Mouse (Mus musculus) stomach, embryonic 16.5 days (tissue): ENCODE measurements at regions not wholly inside any gene's neighbourhood (a gene's known extent, or its start where the extent isn't known, plus 50 kb on each side); places are given as distances from the start of the nearest gene placed in this dataset.

ENCODE experiments used
- ATAC-seq: fragments of 200-750 bp; cut with Nextera tagmentation; 2 replicates; pipeline ENCODE4 v1.8.0; 2017; ENCODE audit warnings: moderate number of reproducible peaks, moderate TSS enrichment; ENCODE audit not compliant: insufficient read depth, low FRiP score
- H3K27ac ChIP-seq: fragments of 300-500 bp; sonication (generic); 2 replicates; pipeline ENCODE4 v1.5.1; 2014; ENCODE audit warnings: low read length
- H3K27me3 ChIP-seq: fragments of 300-500 bp; sonication (generic); 2 replicates; pipeline ENCODE4 v1.6.1; 2014; ENCODE audit warnings: low read length, control low read depth, mixed read lengths; ENCODE audit not compliant: control insufficient read depth, insufficient read depth
- H3K36me3 ChIP-seq: fragments of 300-500 bp; sonication (generic); 2 replicates; pipeline ENCODE4 v1.6.1; 2014; ENCODE audit warnings: low read length; ENCODE audit not compliant: control insufficient read depth, insufficient read depth
- H3K4me1 ChIP-seq: fragments of 300-500 bp; sonication (generic); 2 replicates; pipeline ENCODE4 v1.6.1; 2014; ENCODE audit warnings: low read length, control low read depth, mixed read lengths; ENCODE audit not compliant: control insufficient read depth, insufficient read depth
- H3K4me2 ChIP-seq: fragments of 300-500 bp; sonication (generic); 2 replicates; pipeline ENCODE4 v1.6.1; 2014; ENCODE audit warnings: low read depth, low read length, mixed read lengths
- H3K4me3 ChIP-seq: fragments of 300-500 bp; sonication (generic); replicated peaks from 2 replicates; pipeline ENCODE4 v1.5.1; 2014; ENCODE audit warnings: mild to moderate bottlenecking, low read length
- H3K9ac ChIP-seq: fragments of 300-500 bp; sonication (generic); 2 replicates; pipeline ENCODE4 v1.6.1; 2014; ENCODE audit warnings: low read length
- H3K9me3 ChIP-seq: fragments of 300-500 bp; sonication (generic); replicated peaks from 2 replicates; pipeline ENCODE4 v1.6.1; 2016; ENCODE audit warnings: low read length, control low read depth; ENCODE audit not compliant: control insufficient read depth
- WGBS: fragments of 180-500 bp; shearing (Covaris S2); extraction: QIAGEN DNeasy Blood & Tissue Kit; methylation state at CpG from one replicate; pipeline ENCODE4 v1.1.7; 2014; 5-methylcytosine and 5-hydroxymethylcytosine counted together

- no peaks in the 10 kb centered on the region for H3K27me3 ChIP-seq
- ATAC-seq = no peak
Measured at GRCm38 (mm10) chr5:53394560-53394959, 71.4 kb upstream of the Rbpj start.

GRCm38 (mm10) chr5:53398428-53399058 lies 67.4 kb upstream of the Rbpj start:
- H3K36me3 ChIP-seq = no peaks in the 10 kb centered on the region
- no peak for ATAC-seq
- WGBS = 87% methylated on average over 8 of the region's 8 CpGs
- H3K4me3 ChIP-seq = no peak overlapping the region
- no peak overlapping the region for H3K4me2 ChIP-seq
- H3K27me3 ChIP-seq = no peaks in the 10 kb centered on the region
- no peak overlapping the region for H3K9ac ChIP-seq
- no peaks in the 10 kb centered on the region for H3K9me3 ChIP-seq
- H3K4me1 ChIP-seq = no peaks in the 10 kb centered on the region
- no peak overlapping the region for H3K27ac ChIP-seq

More at GRCm38 (mm10) chr5:53394560-53394959, 71.4 kb upstream of the Rbpj start:
- no peaks in the 10 kb centered on the region for H3K4me1 ChIP-seq
- no peak overlapping the region for H3K27ac ChIP-seq
- WGBS = 85% methylated on average over 3 of the region's 3 CpGs
- no peaks in the 10 kb centered on the region for H3K36me3 ChIP-seq
- no peak overlapping the region for H3K4me2 ChIP-seq
- H3K9me3 ChIP-seq = no peaks in the 10 kb centered on the region
- no peak overlapping the region for H3K4me3 ChIP-seq
- no peak overlapping the region for H3K9ac ChIP-seq

- no peak overlapping the region for H3K27ac ChIP-seq
- no peaks in the 10 kb centered on the region for H3K27me3 ChIP-seq
- H3K4me3 ChIP-seq = no peak overlapping the region
- no peak overlapping the region for H3K4me2 ChIP-seq
- no peak for ATAC-seq
- 48% methylated on average over 4 of the region's 4 CpGs for WGBS
- no peaks in the 10 kb centered on the region for H3K4me1 ChIP-seq
- H3K9me3 ChIP-seq = no peaks in the 10 kb centered on the region
- H3K9ac ChIP-seq = no peak overlapping the region
- no peaks in the 10 kb centered on the region for H3K36me3 ChIP-seq
Measured at GRCm38 (mm10) chr5:53401093-53401492, 64.9 kb upstream of the Rbpj start.

GRCm38 (mm10) chr5:53402022-53402421 lies 63.9 kb upstream of the Rbpj start:
- Histone ChIP-seq H3K4me2 (no peak overlapping the region), H3K9ac (no peak overlapping the region), H3K9me3 (no peaks in the 10 kb centered on the region), H3K4me1 (no peaks in the 10 kb centered on the region), H3K27ac (no peak overlapping the region), H3K4me3 (no peak overlapping the region), H3K36me3 (no peaks in the 10 kb centered on the region), H3K27me3 (no peaks in the 10 kb centered on the region)
- 85% methylated on average over 4 of the region's 4 CpGs for WGBS
- ATAC-seq = no peak

- Histone ChIP-seq H3K4me3 (no peak overlapping the region), H3K27me3 (no peaks in the 10 kb centered on the region), H3K9ac (no peak overlapping the region), H3K9me3 (no peaks in the 10 kb centered on the region), H3K36me3 (no peaks in the 10 kb centered on the region), H3K4me2 (no peak overlapping the region), H3K4me1 (no peaks in the 10 kb centered on the region), H3K27ac (no peak overlapping the region)
- 72% methylated on average over 9 of the region's 9 CpGs for WGBS
- no peak for ATAC-seq
Measured at GRCm38 (mm10) chr5:53402619-53403151, 63.3 kb upstream of the Rbpj start.

GRCm38 (mm10) chr5:53405929-53406328 lies 60.0 kb upstream of the Rbpj start:
- no peaks in the 10 kb centered on the region for H3K36me3 ChIP-seq
- H3K4me1 ChIP-seq = no peaks in the 10 kb centered on the region
- no peaks in the 10 kb centered on the region for H3K27me3 ChIP-seq
- H3K4me3 ChIP-seq = no peak overlapping the region
- no peak overlapping the region for H3K9ac ChIP-seq
- no peak for ATAC-seq
- no peaks in the 10 kb centered on the region for H3K9me3 ChIP-seq
- no peak overlapping the region for H3K27ac ChIP-seq
- 84% methylated on average over 5 of the region's 5 CpGs for WGBS
- no peak overlapping the region for H3K4me2 ChIP-seq

- 50% methylated on average over 2 of the region's 2 CpGs for WGBS
- Histone ChIP-seq H3K27ac (no peak overlapping the region), H3K4me3 (no peak overlapping the region), H3K9me3 (no peaks in the 10 kb centered on the region), H3K4me2 (no peak overlapping the region), H3K9ac (no peak overlapping the region), H3K27me3 (no peaks in the 10 kb centered on the region), H3K36me3 (no peaks in the 10 kb centered on the region), H3K4me1 (peaks cover 3% of the 10 kb centered on the region; the same call in 1 of the 2 replicates)
- ATAC-seq = no peak
Measured at GRCm38 (mm10) chr5:53407646-53408045, 58.3 kb upstream of the Rbpj start.

GRCm38 (mm10) chr5:53408235-53408634 lies 57.7 kb upstream of the Rbpj start:
- WGBS = 90% methylated on average over 2 of the region's 2 CpGs
- Histone ChIP-seq H3K4me3 (no peak overlapping the region), H3K9ac (no peak overlapping the region), H3K27me3 (no peaks in the 10 kb centered on the region), H3K27ac (no peak overlapping the region), H3K4me1 (peaks cover 3% of the 10 kb centered on the region; the same call in 1 of the 2 replicates), H3K9me3 (no peaks in the 10 kb centered on the region), H3K36me3 (no peaks in the 10 kb centered on the region), H3K4me2 (no peak overlapping the region)
- ATAC-seq = no peak

GRCm38 (mm10) chr5:53409740-53410139 lies 56.2 kb upstream of the Rbpj start:
- WGBS = 76% methylated on average over 3 of the region's 3 CpGs
- no peak overlapping the region for H3K9ac ChIP-seq
- no peak for ATAC-seq

More at GRCm38 (mm10) chr5:53409740-53410139, 56.2 kb upstream of the Rbpj start:
- H3K9me3 ChIP-seq = no peaks in the 10 kb centered on the region
- H3K27ac ChIP-seq = no peak overlapping the region
- H3K36me3 ChIP-seq = no peaks in the 10 kb centered on the region
- H3K4me2 ChIP-seq = no peak overlapping the region
- no peak overlapping the region for H3K4me3 ChIP-seq
- no peaks in the 10 kb centered on the region for H3K27me3 ChIP-seq
- H3K4me1 ChIP-seq = peaks cover 3% of the 10 kb centered on the region; the same call in 1 of the 2 replicates
